Mouse (Mus musculus) left cerebral cortex, adult 8-10 months (tissue): ENCODE measurements around the gene Wbp1l. TPM values are rescaled to one million over a fixed set of nuclear protein-coding genes. Genes with fewer than 3 reads are reported as not detected.

ENCODE experiments used
- DNase-seq, 2 experiments: peaks; one replicate each; pipeline ENCODE4 v3.0.0; 2022; ENCODE audit warnings: low spot score in 2 of 2
- total RNA-seq, 4 experiments: library from RNA; stranded (reverse); gene quantifications; 2 replicates each; pipeline ENCODE4 v1.2.4; 2022

The Wbp1l gene
- total RNA-seq, 4 experiments from 2014 or later = 32.7 to 41.5 (median 38.5) TPM

GRCm38 (mm10) chr19:46629807-46630206 is 30.9 kb downstream of the Wbp1l start:
- DNase-seq = no peak

GRCm38 (mm10) chr19:46631637-46632036 is 32.8 kb downstream of the Wbp1l start:
- no peak for DNase-seq

- no peak for DNase-seq
Measured at GRCm38 (mm10) chr19:46635766-46636165, 36.9 kb downstream of the Wbp1l start.

GRCm38 (mm10) chr19:46637598-46637997 is 38.7 kb downstream of the Wbp1l start:
- no peak for DNase-seq

- no peak for DNase-seq
Measured at GRCm38 (mm10) chr19:46639053-46639452, 40.2 kb downstream of the Wbp1l start.

GRCm38 (mm10) chr19:46639496-46639895 is 40.6 kb downstream of the Wbp1l start:
- DNase-seq = no peak

- no peak for DNase-seq
Measured at GRCm38 (mm10) chr19:46640780-46641179, 41.9 kb downstream of the Wbp1l start.

GRCm38 (mm10) chr19:46641420-46642085 is 42.7 kb downstream of the Wbp1l start:
- no peak for DNase-seq

- no peak for DNase-seq
Measured at GRCm38 (mm10) chr19:46642136-46642753, 43.4 kb downstream of the Wbp1l start.

- no peak for DNase-seq
Measured at GRCm38 (mm10) chr19:46643236-46643635, 44.4 kb downstream of the Wbp1l start.

GRCm38 (mm10) chr19:46644343-46644792 is 45.5 kb downstream of the Wbp1l start:
- no peak for DNase-seq

- no peak for DNase-seq
Measured at GRCm38 (mm10) chr19:46644793-46645602, 46.1 kb downstream of the Wbp1l start.

- DNase-seq = no peak
Measured at GRCm38 (mm10) chr19:46646041-46646481, 47.2 kb downstream of the Wbp1l start.

- no peak for DNase-seq
Measured at GRCm38 (mm10) chr19:46647254-46647653, 48.4 kb downstream of the Wbp1l start.

- no peak for DNase-seq
Measured at GRCm38 (mm10) chr19:46647850-46648249, 49.0 kb downstream of the Wbp1l start.

GRCm38 (mm10) chr19:46648565-46648964 is 49.7 kb downstream of the Wbp1l start:
- no peak for DNase-seq

GRCm38 (mm10) chr19:46653188-46653587 is 54.3 kb downstream of the Wbp1l start:
- no peak for DNase-seq

GRCm38 (mm10) chr19:46653616-46654235 is 54.8 kb downstream of the Wbp1l start:
- no peak for DNase-seq

- no peak for DNase-seq
Measured at GRCm38 (mm10) chr19:46655626-46656025, 56.7 kb downstream of the Wbp1l start.

- no peak for DNase-seq
Measured at GRCm38 (mm10) chr19:46656151-46656840, 57.4 kb downstream of the Wbp1l start.
